Mouse (Mus musculus) liver, adult 2 months (tissue): ENCODE results near the gene Cma2.
"Not testable (repeated sequence)": the region's sequence is repeated elsewhere in the genome, so short reads cannot be mapped to it uniquely, and the experiment has no call there.

Experiments used
- CTCF ChIP-seq: fragments of 200-500 bp; IDR thresholded peaks from 2 replicates; pipeline ENCODE4 v1.5.1; 2011; ENCODE audit warnings: low read depth, low read length, control low read depth
- POLR2A ChIP-seq: fragments of 200-500 bp; IDR thresholded peaks from 2 replicates; pipeline ENCODE4 v1.6.1; 2011; ENCODE audit warnings: low read length, control low read depth; ENCODE audit not compliant: insufficient read depth; ENCODE audit errors: extremely low read depth

- not testable (repeated sequence) for TF ChIP-seq CTCF, POLR2A
These were observed 66.9 kb downstream of the Cma2 start, which contains the start of gene Mcpt1 for GRCm38 (mm10) chr14:56017671-56018070.
